Mouse (Mus musculus) heart, adult 2 months (tissue): ENCODE results near the gene Stxbp5.

Experiments
- CTCF ChIP-seq: fragments of 200-600 bp; IDR thresholded peaks from 2 replicates; pipeline ENCODE4 v1.8.1; 2022; ENCODE audit warnings: antibody characterized with exemption, mild to moderate bottlenecking, moderate library complexity
- POLR2A ChIP-seq: fragments of 200-500 bp; IDR thresholded peaks from 2 replicates; pipeline ENCODE4 v1.6.1; 2011; ENCODE audit warnings: mild to moderate bottlenecking, low read depth, low read length, control low read depth; ENCODE audit not compliant: insufficient read depth

- TF ChIP-seq CTCF (no peak), POLR2A (no peak)
These were observed 180.9 kb downstream of the Stxbp5 start for GRCm38 (mm10) chr10:9720027-9720426.
